Mouse (Mus musculus): ENCODE results near the gene Dnmt3c. TPM values are rescaled to one million over a fixed set of nuclear protein-coding genes. Genes with fewer than 3 reads are reported as not detected.

Gene Dnmt3c
- total and polyA plus RNA-seq, 2 experiments from 2014 or later = 0.05 TPM; not detected in 1

DNA sequence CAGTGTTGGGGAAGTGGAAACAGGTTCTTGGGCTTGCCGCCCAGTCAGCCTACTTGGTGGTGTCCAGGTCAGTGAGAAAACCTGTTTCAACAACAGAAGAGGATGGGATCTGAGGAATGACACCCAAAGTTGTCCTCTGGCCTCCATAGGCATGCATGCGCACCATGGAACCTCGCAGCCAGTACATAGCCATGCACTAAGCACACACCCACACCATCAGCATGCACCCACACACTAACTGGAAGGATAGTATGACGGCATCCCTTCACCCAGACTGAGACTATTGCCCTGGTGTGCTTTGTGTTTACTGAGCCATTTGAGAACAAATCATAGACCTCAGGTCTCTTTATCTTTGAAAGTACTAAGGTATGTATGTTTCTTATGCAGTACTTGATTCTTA, 79.0 kb downstream of the Dnmt3c start:
- H3K36me3 ChIP-seq (replicated peaks; ENCODE audit: control insufficient read depth, insufficient read depth, low read length) = peaks cover 33% of the 10 kb centered on the region
- H3K4me1 ChIP-seq (ENCODE audit: control insufficient read depth, insufficient read depth) = 0 out of 2 replicates have a peak, but pooled peaks cover 6% of the 10 kb centered on the region
- WGBS = 93% methylated on average over 4 of the region's 4 CpGs
- no peaks in the 10 kb centered on the region for H3K9me3 ChIP-seq (replicated peaks; ENCODE audit: control insufficient read depth, low read length)
- TF ChIP-seq CTCF (IDR thresholded peaks at IDR 0.05; ENCODE audit: low read depth) (no peak), EP300 (IDR thresholded peaks at IDR 0.05; ENCODE audit: low read depth) (no peak)
- H3K4me3 ChIP-seq (ENCODE audit: low read depth, low read length) = no peak overlapping the region
- no peak overlapping the region for H3K9ac ChIP-seq (replicated peaks; ENCODE audit: low read depth, low read length)
- ATAC-seq (ENCODE audit: insufficient read depth, low read depth) = no peak
- H3K4me2 ChIP-seq (ENCODE audit: low read depth, low read length) = no peak overlapping the region
- DNase-seq (ENCODE audit: low spot score) = no peak
- no peak overlapping the region for H3K27ac ChIP-seq (ENCODE audit: low read depth)
- no peaks in the 10 kb centered on the region for H3K27me3 ChIP-seq (ENCODE audit: control insufficient read depth, insufficient read depth, low read length)

GRCm38 (mm10) chr2:153778638-153779362, 82.3 kb downstream of the Dnmt3c start:
- no peak overlapping the region; the same call in 1 of the 2 replicates for H3K27ac ChIP-seq (ENCODE audit: low read depth)
- no peaks in the 10 kb centered on the region for H3K9me3 ChIP-seq (replicated peaks; ENCODE audit: control insufficient read depth, low read length)
- peak overlapping the region; percentile 65 for H3K4me2 ChIP-seq (ENCODE audit: low read depth, low read length)
- peak; percentile 81 for ATAC-seq (ENCODE audit: insufficient read depth, low read depth)
- TF ChIP-seq CTCF (IDR thresholded peaks at IDR 0.05; ENCODE audit: low read depth) (no peak), EP300 (IDR thresholded peaks at IDR 0.05; ENCODE audit: low read depth) (no peak)
- 0 out of 2 replicates have a peak, but pooled peaks cover 6% of the 10 kb centered on the region for H3K4me1 ChIP-seq (ENCODE audit: control insufficient read depth, insufficient read depth)
- H3K4me3 ChIP-seq (ENCODE audit: low read depth, low read length) = peak overlapping the region; percentile 35
- DNase-seq (ENCODE audit: low spot score) = peak; percentile 64
- 7% methylated on average over 24 of the region's 24 CpGs for WGBS
- H3K27me3 ChIP-seq (ENCODE audit: control insufficient read depth, insufficient read depth, low read length) = no peaks in the 10 kb centered on the region
- H3K36me3 ChIP-seq (replicated peaks; ENCODE audit: control insufficient read depth, insufficient read depth, low read length) = peaks cover 4% of the 10 kb centered on the region; the same call in 1 of the 2 replicates
- H3K9ac ChIP-seq (replicated peaks; ENCODE audit: low read depth, low read length) = 0 out of 2 replicates have a peak overlapping the region, but pooled peaks have one; percentile 6

Other genes starting within 250 kb of the Dnmt3c start
- gene 4930404H24Rik, start 203.9 kb upstream of the Dnmt3c start, total RNA-seq (2014; rRNA removed; ENCODE audit: low replicate concordance) = not detected in 2 replicates
- 0.45 TPM in 1 of 2 replicates, not detected in the other for gene 4930404H24Rik, start 203.9 kb upstream of the Dnmt3c start, polyA plus RNA-seq (2015; fragmentation: Nextera tagmentation; extraction: Ambion mirVana)
- 10.2 and 13.1 TPM in 2 replicates for gene Nol4l, start 166.7 kb upstream of the Dnmt3c start, total RNA-seq (2014; rRNA removed; ENCODE audit: low replicate concordance)
- gene Nol4l, start 166.7 kb upstream of the Dnmt3c start, polyA plus RNA-seq (2015; fragmentation: Nextera tagmentation; extraction: Ambion mirVana) = 4.3 TPM in 2 replicates
- gene Commd7, start 63.9 kb upstream of the Dnmt3c start, total RNA-seq (2014; rRNA removed; ENCODE audit: low replicate concordance) = 10.5 and 12.2 TPM in 2 replicates
- gene Commd7, start 63.9 kb upstream of the Dnmt3c start, polyA plus RNA-seq (2015; fragmentation: Nextera tagmentation; extraction: Ambion mirVana) = 45.5 and 47.3 TPM in 2 replicates
- 0.62 and 1.4 TPM in 2 replicates for gene Dnmt3b, start 47.2 kb upstream of the Dnmt3c start, total RNA-seq (2014; rRNA removed; ENCODE audit: low replicate concordance)
- 1.7 and 1.8 TPM in 2 replicates for gene Dnmt3b, start 47.2 kb upstream of the Dnmt3c start, polyA plus RNA-seq (2015; fragmentation: Nextera tagmentation; extraction: Ambion mirVana)
- gene Mapre1, start 44.6 kb downstream of the Dnmt3c start, total RNA-seq (2014; rRNA removed; ENCODE audit: low replicate concordance) = 36.8 and 49.4 TPM in 2 replicates
- gene Mapre1, start 44.6 kb downstream of the Dnmt3c start, polyA plus RNA-seq (2015; fragmentation: Nextera tagmentation; extraction: Ambion mirVana) = 201 and 208 TPM in 2 replicates
- not detected in 2 replicates for gene Efcab8, start 83.3 kb downstream of the Dnmt3c start, total RNA-seq (2014; rRNA removed; ENCODE audit: low replicate concordance)
- gene Efcab8, start 83.3 kb downstream of the Dnmt3c start, polyA plus RNA-seq (2015; fragmentation: Nextera tagmentation; extraction: Ambion mirVana) = 0.05 TPM in 1 of 2 replicates, not detected in the other
- gene Sun5, start 174.4 kb downstream of the Dnmt3c start, total RNA-seq (2014; rRNA removed; ENCODE audit: low replicate concordance) = not detected in 2 replicates
- not detected in 2 replicates for gene Sun5, start 174.4 kb downstream of the Dnmt3c start, polyA plus RNA-seq (2015; fragmentation: Nextera tagmentation; extraction: Ambion mirVana)
- not detected in 2 replicates for gene Bpifb2, start 178.4 kb downstream of the Dnmt3c start, total RNA-seq (2014; rRNA removed; ENCODE audit: low replicate concordance)
- not detected in 2 replicates for gene Bpifb2, start 178.4 kb downstream of the Dnmt3c start, polyA plus RNA-seq (2015; fragmentation: Nextera tagmentation; extraction: Ambion mirVana)
- gene Bpifb6, start 203.7 kb downstream of the Dnmt3c start, total RNA-seq (2014; rRNA removed; ENCODE audit: low replicate concordance) = not detected in 2 replicates
- not detected in 2 replicates for gene Bpifb6, start 203.7 kb downstream of the Dnmt3c start, polyA plus RNA-seq (2015; fragmentation: Nextera tagmentation; extraction: Ambion mirVana)
- not detected in 2 replicates for gene Bpifb3, start 221.6 kb downstream of the Dnmt3c start, total RNA-seq (2014; rRNA removed; ENCODE audit: low replicate concordance)
- gene Bpifb3, start 221.6 kb downstream of the Dnmt3c start, polyA plus RNA-seq (2015; fragmentation: Nextera tagmentation; extraction: Ambion mirVana) = not detected in 2 replicates
- gene Bpifb4, start 241.6 kb downstream of the Dnmt3c start, total RNA-seq (2014; rRNA removed; ENCODE audit: low replicate concordance) = not detected in 2 replicates
- gene Bpifb4, start 241.6 kb downstream of the Dnmt3c start, polyA plus RNA-seq (2015; fragmentation: Nextera tagmentation; extraction: Ambion mirVana) = not detected in 2 replicates

Measured in heart, postnatal 0 days (tissue).